Mouse (Mus musculus) embryonic fibroblast, embryonic 13.5 days (primary cell): ENCODE results near the gene Glb1l.

Source experiments
- CTCF ChIP-seq: IDR thresholded peaks from 2 replicates; pipeline ENCODE4 v1.5.1; 2011; ENCODE audit warnings: mild to moderate bottlenecking, control low read depth, low read length, moderate library complexity, borderline replicate concordance; ENCODE audit not compliant: insufficient read depth
- POLR2A ChIP-seq: IDR thresholded peaks from 2 replicates; pipeline ENCODE4 v1.6.1; 2011; ENCODE audit warnings: low read depth, mild to moderate bottlenecking, control low read depth, low read length, moderate library complexity

DNA sequence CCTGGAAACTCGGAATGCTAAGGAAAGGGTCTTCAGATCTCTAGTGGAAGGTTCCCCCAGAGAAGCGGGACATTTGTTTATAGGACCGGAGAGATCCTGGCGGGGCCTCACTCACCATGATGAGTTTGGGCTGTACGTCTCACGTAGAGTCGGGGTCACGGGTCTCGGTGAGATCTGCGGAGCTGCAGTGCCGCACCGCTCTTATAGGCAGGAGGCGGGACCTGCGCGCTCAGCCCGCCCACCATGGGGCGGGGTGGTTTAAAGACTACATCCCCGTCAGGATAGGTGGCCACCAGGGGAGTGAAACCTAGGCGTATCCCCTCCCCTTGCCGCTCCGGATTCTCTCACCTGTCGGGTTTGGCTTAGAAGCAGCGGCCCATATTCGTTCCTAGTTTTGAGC is 8.5 kb upstream of the Glb1l start:
- TF ChIP-seq CTCF: no peak
- peak; percentile 99 for TF ChIP-seq POLR2A
